Mouse (Mus musculus) CH12.LX (cell line): ENCODE results near the gene Tmem8b. TPM values are rescaled to one million over a fixed set of nuclear protein-coding genes. Genes with fewer than 3 reads are reported as not detected.

Experiments used
- DNase-seq: peaks from one replicate; pipeline ENCODE4 v3.0.0-alpha.2; 2013; ENCODE audit errors: extremely low read depth
- H3K27ac ChIP-seq: 2 replicates; pipeline ENCODE4 v1.5.1; 2012; ENCODE audit warnings: low read depth, mild to moderate bottlenecking, control low read depth, moderate library complexity; ENCODE audit not compliant: insufficient read depth
- H3K27me3 ChIP-seq: replicated peaks from 2 replicates; pipeline ENCODE3; 2012; ENCODE audit warnings: inconsistent platforms
- H3K36me3 ChIP-seq, 2 experiments: replicated peaks in 1 of 2; 2 replicates each; pipeline versions ENCODE3 to v1.6.1; 2012; ENCODE audit warnings: inconsistent platforms in 1 of 2, low read length in 1 of 2, mild to moderate bottlenecking in 1 of 2, mixed read lengths in 1 of 2, moderate library complexity in 1 of 2; ENCODE audit not compliant: control insufficient read depth in 1 of 2, insufficient read depth in 1 of 2
- H3K4me1 ChIP-seq, 2 experiments: 2 replicates each; pipeline ENCODE4 v1.6.1; 2012; ENCODE audit warnings: inconsistent platforms in 1 of 2, moderate library complexity in 1 of 2; ENCODE audit not compliant: insufficient read depth in 2 of 2, control insufficient read depth in 1 of 2
- H3K4me2 ChIP-seq: 2 replicates; pipeline ENCODE4 v1.6.1; 2012; ENCODE audit warnings: low read depth, mild to moderate bottlenecking, control low read depth; ENCODE audit not compliant: poor library complexity, insufficient read depth, severe bottlenecking
- H3K4me3 ChIP-seq, 3 experiments: fragments of 150-350 bp in 1 of 3; sonication (generic) in 1 of 3; replicated peaks in 1 of 3; 2 replicates each; pipeline versions ENCODE3 to v1.5.1; 2011 to 2012; ENCODE audit warnings: low read depth in 2 of 3, low read length in 2 of 3, mild to moderate bottlenecking in 2 of 3, moderate library complexity in 2 of 3, control low read depth in 1 of 3, improper control_type of control experiment in 1 of 3, inconsistent platforms in 1 of 3, mixed read lengths in 1 of 3; ENCODE audit not compliant: poor library complexity in 1 of 3
- H3K79me2 ChIP-seq: replicated peaks from 2 replicates; pipeline ENCODE4 v1.6.1; 2012; ENCODE audit warnings: mild to moderate bottlenecking, moderate library complexity; ENCODE audit not compliant: control insufficient read depth, poor library complexity, insufficient read depth, severe bottlenecking; ENCODE audit errors: extremely low read depth
- H3K9ac ChIP-seq: 2 replicates; pipeline ENCODE4 v1.6.1; 2012; ENCODE audit warnings: low read depth, mild to moderate bottlenecking, control low read depth, moderate library complexity; ENCODE audit not compliant: insufficient read depth
- H3K9me3 ChIP-seq: replicated peaks from 2 replicates; pipeline ENCODE3; 2012; ENCODE audit warnings: low read length, inconsistent platforms, mixed read lengths
- BHLHE40 ChIP-seq: IDR thresholded peaks from 2 replicates; pipeline ENCODE4 v1.6.1; 2011; ENCODE audit warnings: mild to moderate bottlenecking, low read depth, low read length, improper control_type of control experiment
- CHD1 ChIP-seq: IDR thresholded peaks from 2 replicates; pipeline ENCODE4 v1.6.1; 2012; ENCODE audit warnings: low read depth, low read length, improper control_type of control experiment, inconsistent platforms
- CHD2 ChIP-seq: IDR thresholded peaks from 2 replicates; pipeline ENCODE4 v1.6.1; 2011; ENCODE audit warnings: low read length, improper control_type of control experiment
- E2F4 ChIP-seq: IDR thresholded peaks from 2 replicates; pipeline ENCODE4 v1.6.1; 2011; ENCODE audit warnings: low read depth, low read length, improper control_type of control experiment; ENCODE audit not compliant: insufficient replicate concordance
- GABPA ChIP-seq: IDR thresholded peaks from 2 replicates; pipeline ENCODE4 v1.6.1; 2012; ENCODE audit warnings: low read depth, low read length, improper control_type of control experiment, inconsistent platforms; ENCODE audit not compliant: insufficient replicate concordance
- HCFC1 ChIP-seq: IDR thresholded peaks from 2 replicates; pipeline ENCODE4 v1.6.1; 2012; ENCODE audit warnings: low read depth, mild to moderate bottlenecking, inconsistent platforms, low read length, improper control_type of control experiment
- IRF4 ChIP-seq: IDR thresholded peaks from 2 replicates; pipeline ENCODE4 v1.6.1; 2014; ENCODE audit warnings: low read depth, mild to moderate bottlenecking, inconsistent platforms, low read length, improper control_type of control experiment
- KAT2A ChIP-seq: IDR thresholded peaks from 2 replicates; pipeline ENCODE4 v1.6.1; 2012; ENCODE audit warnings: low read length, improper control_type of control experiment, inconsistent platforms; ENCODE audit not compliant: insufficient replicate concordance
- MAFK ChIP-seq: IDR thresholded peaks from 2 replicates; pipeline ENCODE4 v1.6.1; 2011; ENCODE audit warnings: low read length, improper control_type of control experiment; ENCODE audit not compliant: insufficient replicate concordance
- MAX ChIP-seq: IDR thresholded peaks from 2 replicates; pipeline ENCODE4 v1.6.1; 2011; ENCODE audit warnings: low read length, improper control_type of control experiment
- MAZ ChIP-seq: IDR thresholded peaks from 2 replicates; pipeline ENCODE4 v1.6.1; 2012; ENCODE audit warnings: low read depth, mild to moderate bottlenecking, inconsistent platforms, low read length, improper control_type of control experiment, moderate library complexity
- MEF2A ChIP-seq: IDR thresholded peaks from 2 replicates; pipeline ENCODE4 v1.6.1; 2014; ENCODE audit warnings: low read depth, mild to moderate bottlenecking, inconsistent platforms, low read length, improper control_type of control experiment, borderline replicate concordance
- MXI1 ChIP-seq: IDR thresholded peaks from 2 replicates; pipeline ENCODE4 v1.6.1; 2011; ENCODE audit warnings: mild to moderate bottlenecking, low read depth, low read length, improper control_type of control experiment
- MYC ChIP-seq: IDR thresholded peaks from 2 replicates; pipeline ENCODE4 v1.6.1; 2011; ENCODE audit warnings: low read depth, mild to moderate bottlenecking, improper control_type of control experiment, low read length
- NELFE ChIP-seq: IDR thresholded peaks from 2 replicates; pipeline ENCODE4 v1.6.1; 2011; ENCODE audit warnings: low read depth, low read length, improper control_type of control experiment
- NRF1 ChIP-seq: IDR thresholded peaks from 2 replicates; pipeline ENCODE4 v1.6.1; 2014; ENCODE audit warnings: low read depth, mild to moderate bottlenecking, inconsistent platforms, low read length, improper control_type of control experiment, moderate library complexity
- PAX5 ChIP-seq: IDR thresholded peaks from 2 replicates; pipeline ENCODE4 v1.6.1; 2012; ENCODE audit warnings: low read length, inconsistent platforms, mixed read lengths
- POLR2A ChIP-seq: IDR thresholded peaks from 2 replicates; pipeline ENCODE4 v1.6.1; 2011; ENCODE audit warnings: low read depth, mild to moderate bottlenecking, improper control_type of control experiment, low read length
- POLR2AphosphoS2 ChIP-seq: IDR thresholded peaks from 2 replicates; pipeline ENCODE4 v1.6.1; 2011; ENCODE audit warnings: low read depth, low read length, improper control_type of control experiment
- RCOR1 ChIP-seq: conservative IDR thresholded peaks from 2 replicates; pipeline ENCODE4 v1.6.1; 2012; ENCODE audit warnings: low read depth, mild to moderate bottlenecking, inconsistent platforms, low read length, improper control_type of control experiment
- SIN3A ChIP-seq: IDR thresholded peaks from 2 replicates; pipeline ENCODE4 v1.6.1; 2012; ENCODE audit warnings: low read length, improper control_type of control experiment, inconsistent platforms
- SMC3 ChIP-seq: IDR thresholded peaks from 2 replicates; pipeline ENCODE4 v1.6.1; 2011; ENCODE audit warnings: low read depth, low read length, improper control_type of control experiment
- TBP ChIP-seq: conservative IDR thresholded peaks from 2 replicates; pipeline ENCODE4 v1.6.1; 2011; ENCODE audit warnings: low read depth, low read length, improper control_type of control experiment
- TCF12 ChIP-seq: IDR thresholded peaks from 2 replicates; pipeline ENCODE4 v1.6.1; 2014; ENCODE audit warnings: low read depth, mild to moderate bottlenecking, inconsistent platforms, low read length, improper control_type of control experiment
- UBTF ChIP-seq: IDR thresholded peaks from 2 replicates; pipeline ENCODE4 v1.6.1; 2012; ENCODE audit warnings: low read depth, mild to moderate bottlenecking, inconsistent platforms, low read length, improper control_type of control experiment, moderate library complexity
- USF1 ChIP-seq: IDR thresholded peaks from 2 replicates; pipeline ENCODE4 v1.6.1; 2014; ENCODE audit warnings: low read depth, mild to moderate bottlenecking, inconsistent platforms, low read length, improper control_type of control experiment
- USF2 ChIP-seq: conservative IDR thresholded peaks from 2 replicates; pipeline ENCODE4 v1.6.1; 2011; ENCODE audit warnings: low read depth, low read length, improper control_type of control experiment
- ZC3H11A ChIP-seq: IDR thresholded peaks from 2 replicates; pipeline ENCODE4 v1.6.1; 2012; ENCODE audit warnings: low read depth, mild to moderate bottlenecking, inconsistent platforms, low read length, improper control_type of control experiment
- ZMIZ1 ChIP-seq: IDR thresholded peaks from 2 replicates; pipeline ENCODE4 v1.6.1; 2012; ENCODE audit warnings: low read depth, mild to moderate bottlenecking, inconsistent platforms, low read length, improper control_type of control experiment
- dilution Hi-C: fragments of 300-500 bp; cut with MboI; formaldehyde crosslinking; loops from 2 replicates; pipeline ENCODE4 v1.14.3; 2020; ENCODE audit warnings: low sequenced_read_pairs; ENCODE audit not compliant: extremely low pct_unique_long_range_greater_than_20kb, extremely low pct_ligation_motif_present
- in situ Hi-C: fragments of 300-500 bp; cut with MboI; formaldehyde crosslinking; loops from 3 replicates; pipeline ENCODE4 v1.14.3; 2019; ENCODE audit warnings: low sequenced_read_pairs, low pct_ligation_motif_present, low pct_unique_long_range_greater_than_20kb, mixed read lengths
- polyA plus RNA-seq: library from polyadenylated mRNA; unstranded; fragments of >175 nt; gene quantifications from 2 replicates; pipeline ENCODE4 v1.2.1, GENCODE M21; 2012; ENCODE audit warnings: low read depth; ENCODE audit not compliant: insufficient read length
- total RNA-seq, 2 experiments: library from RNA; depleted of rRNA; stranded (reverse); fragments of 300-350 nt in 1 of 2; fragments of >200 nt in 1 of 2; gene quantifications; 2 replicates each; pipeline ENCODE4 v1.2.3; 2012 to 2014

Tmem8b gene
- total and polyA plus RNA-seq, 3 experiments = 0.26 to 0.47 TPM; not detected in 1

DNA sequence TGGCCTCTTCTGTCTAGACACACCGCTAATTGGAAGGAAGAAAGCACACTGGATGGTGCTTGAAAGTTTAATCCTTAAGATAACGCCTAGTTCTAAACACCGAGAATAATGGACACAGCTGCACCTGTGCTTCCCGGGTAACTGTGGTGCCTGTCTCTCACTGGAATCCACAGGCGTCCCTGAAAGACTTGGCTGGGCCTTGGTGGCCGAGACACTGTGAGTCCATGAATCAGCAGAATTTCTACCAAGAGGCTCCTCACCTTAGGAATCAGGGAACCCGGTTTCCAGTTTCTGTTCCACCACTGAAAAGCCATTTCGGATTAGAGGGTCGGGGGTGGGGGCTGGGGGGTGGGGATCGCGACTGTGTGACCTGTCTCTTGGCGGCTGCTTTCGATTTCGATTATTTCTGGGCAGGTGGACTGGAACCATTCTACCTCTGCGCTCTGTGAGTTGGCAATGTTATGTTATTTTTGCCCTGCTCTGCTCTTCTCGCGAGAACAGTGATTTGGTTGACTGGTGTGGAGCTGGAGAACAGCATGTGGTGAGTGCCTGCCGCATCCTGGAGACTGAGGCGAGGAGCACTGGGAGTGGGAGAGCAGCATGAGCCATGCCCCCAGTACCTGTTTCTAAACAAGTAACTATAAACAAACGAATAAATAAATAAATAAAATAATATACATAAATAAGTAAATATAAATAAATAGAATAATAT, 39.5 kb upstream of the Tmem8b start:
- Histone ChIP-seq H3K79me2 (no peaks in the 10 kb centered on the region), H3K4me3 (no peak overlapping the region), H3K4me2 (peak overlapping the region; percentile 52; the same call in 1 of the 2 replicates), H3K9me3 (peaks cover 26% of the 10 kb centered on the region), H3K27ac (no peak overlapping the region), H3K27me3 (peaks cover 65% of the 10 kb centered on the region), H3K4me1 (no peaks in the 10 kb centered on the region), H3K9ac (no peak overlapping the region; the same call in 1 of the 2 replicates), H3K36me3 (no peaks in the 10 kb centered on the region)
- TF ChIP-seq MXI1 (0 out of 2 replicates have a peak, but pooled peaks have one; percentile 23), HCFC1 (no peak), NRF1 (no peak), CHD2 (peak; percentile 98), POLR2A (peak; percentile 45; the same call in 1 of the 2 replicates), KAT2A (no peak), MAX (peak; percentile 72; the same call in 1 of the 2 replicates)
- DNase-seq = no peak
- in situ Hi-C loops (loop anchor here (10.0 kb wide), 1 partner anchor 86 kb away; the partner anchor contains the start of gene Olfr71), dilution Hi-C loops (no loop called here)

GRCm38 (mm10) chr4:43630030-43630581, 38.7 kb upstream of the Tmem8b start:
- Histone ChIP-seq H3K27me3 (peaks cover 74% of the 10 kb centered on the region), H3K4me1 (no peaks in the 10 kb centered on the region), H3K9ac (peak overlapping the region; percentile 34; the same call in 1 of the 2 replicates), H3K4me3 (no peak overlapping the region), H3K79me2 (no peaks in the 10 kb centered on the region), H3K4me2 (peak overlapping the region; percentile 74), H3K27ac (no peak overlapping the region), H3K36me3 (no peaks in the 10 kb centered on the region), H3K9me3 (peaks cover 18% of the 10 kb centered on the region)
- DNase-seq = peak; percentile 75
- in situ Hi-C loops (no loop called here), dilution Hi-C loops (no loop called here)
- no peak for TF ChIP-seq TBP
- TF ChIP-seq CHD1 = no peak
- 0 out of 2 replicates have a peak, but pooled peaks have one; percentile 53 for TF ChIP-seq SIN3A
- no peak for TF ChIP-seq ZMIZ1
- peak; percentile 55; the same call in 1 of the 2 replicates for TF ChIP-seq MYC
- no peak for TF ChIP-seq USF1
- peak; percentile 31; the same call in 1 of the 2 replicates for TF ChIP-seq MEF2A
- TF ChIP-seq PAX5 = no peak
- TF ChIP-seq E2F4 = no peak
- no peak for TF ChIP-seq UBTF
- TF ChIP-seq POLR2A = no peak
- peak; percentile 16; the same call in 1 of the 2 replicates for TF ChIP-seq HCFC1
- no peak for TF ChIP-seq KAT2A
- no peak for TF ChIP-seq BHLHE40
- TF ChIP-seq NRF1 = no peak
- TF ChIP-seq MAZ = no peak
- no peak for TF ChIP-seq RCOR1
- TF ChIP-seq SMC3 = peak; percentile 74
- TF ChIP-seq NELFE = peak; percentile 56; the same call in 1 of the 2 replicates
- peak; percentile 12; the same call in 1 of the 2 replicates for TF ChIP-seq ZC3H11A
- 0 out of 2 replicates have a peak, but pooled peaks have one; percentile 30 for TF ChIP-seq MAX
- no peak for TF ChIP-seq USF2
- no peak for TF ChIP-seq GABPA
- no peak for TF ChIP-seq POLR2AphosphoS2
- TF ChIP-seq MAFK = no peak
- TF ChIP-seq IRF4 = 0 out of 2 replicates have a peak, but pooled peaks have one; percentile 26
- no peak for TF ChIP-seq TCF12
